Mouse (Mus musculus) testis, adult 2 months (tissue): ENCODE results near the gene Mup8.
"Not testable (repeated sequence)": the region's sequence is repeated elsewhere in the genome, so short reads cannot be mapped to it uniquely, and the experiment has no call there.

ENCODE experiments used
- CTCF ChIP-seq: fragments of 200-500 bp; IDR thresholded peaks from 2 replicates; pipeline ENCODE4 v1.5.1; 2012; ENCODE audit warnings: low read depth, mild to moderate bottlenecking, inconsistent platforms, low read length, moderate library complexity; ENCODE audit not compliant: control insufficient read depth, insufficient read depth, insufficient replicate concordance
- POLR2A ChIP-seq: fragments of 200-500 bp; IDR thresholded peaks from 2 replicates; pipeline ENCODE4 v1.6.1; 2012; ENCODE audit warnings: low read depth, mild to moderate bottlenecking, inconsistent platforms, low read length, moderate library complexity; ENCODE audit not compliant: control insufficient read depth

GRCm38 (mm10) chr4:60262706-60263105, 40.3 kb upstream of the Mup8 start:
- TF ChIP-seq CTCF, POLR2A: not testable (repeated sequence)
